Mouse (Mus musculus): ENCODE measurements around the gene Zfp866.

Gene Zfp866

GRCm38 (mm10) chr8:69790773-69791367 lies at the start of gene Zfp866, which contains the start of gene Atp13a1:
Zfp866 (minus strand) TSS chr8:69791178.
Atp13a1 (plus strand) TSS chr8:69791163.
- DNase-seq (ENCODE audit: low read depth, low spot score) = peak; percentile 80

GRCm38 (mm10) chr8:69837057-69837682 lies 46.2 kb upstream of the Zfp866 start:
- DNase-seq (ENCODE audit: low read depth, low spot score) = no peak

DNA sequence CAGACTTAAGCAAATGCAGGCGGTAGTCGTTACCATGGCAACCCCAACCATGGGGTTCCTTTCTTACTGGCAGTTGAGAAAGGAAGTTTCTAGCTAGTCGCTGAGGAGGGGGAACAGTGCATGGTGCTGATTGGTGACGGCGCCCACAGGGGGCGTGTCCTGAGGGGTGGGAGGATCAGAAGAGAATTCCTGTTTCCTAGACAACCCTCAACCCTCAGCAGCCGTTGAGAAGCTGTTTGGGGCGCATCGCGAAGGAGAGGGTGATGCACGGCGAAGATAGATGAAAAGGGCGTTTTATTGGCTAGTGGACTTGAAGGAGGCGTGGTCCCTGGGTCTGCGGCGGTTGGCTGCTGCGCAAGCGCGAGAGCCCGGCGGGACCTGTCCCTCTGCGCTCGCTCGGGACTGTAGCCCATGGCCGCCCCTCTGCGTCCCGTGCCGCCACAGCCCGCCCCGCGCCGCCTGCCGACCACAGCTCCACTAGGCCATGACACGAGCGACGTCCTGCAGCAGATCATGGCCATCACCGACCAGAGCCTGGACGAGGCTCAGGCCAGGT lies 41.4 kb upstream of the Zfp866 start, which contains the start of gene Pbx4:
Gene Pbx4, plus strand, starts transcription at position 194 of the 556 bp plus-strand sequence.
- DNase-seq (ENCODE audit: low read depth, low spot score) = peak; percentile 39

DNA sequence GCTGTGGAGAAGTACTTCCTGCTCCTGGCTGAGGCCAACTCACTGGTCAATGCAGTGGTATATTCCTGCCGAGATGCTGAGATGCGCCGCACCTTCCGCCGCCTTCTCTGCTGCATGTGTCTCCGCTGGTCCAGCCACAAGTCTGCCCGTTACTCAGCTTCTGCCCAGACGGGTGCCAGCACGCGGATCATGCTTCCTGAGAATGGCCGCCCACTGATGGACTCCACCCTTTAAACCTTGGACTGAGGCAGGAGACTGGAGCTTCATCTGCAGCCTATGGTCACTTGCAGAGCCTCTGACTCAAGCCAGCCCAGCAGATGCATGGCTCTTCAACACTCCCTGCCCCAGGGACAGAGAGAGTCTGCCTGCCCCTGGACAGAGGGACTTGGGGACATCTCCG lies 35.4 kb upstream of the Zfp866 start:
- DNase-seq (ENCODE audit: low read depth, low spot score) = no peak

GRCm38 (mm10) chr8:69822386-69823191 lies 31.6 kb upstream of the Zfp866 start, which contains the start of gene Lpar2:
Lpar2 (plus strand) TSS chr8:69822429.
- no peak for DNase-seq (ENCODE audit: low read depth, low spot score)

GRCm38 (mm10) chr8:69821971-69822385 lies 31.0 kb upstream of the Zfp866 start:
- no peak for DNase-seq (ENCODE audit: low read depth, low spot score)

GRCm38 (mm10) chr8:69820466-69820865 lies 29.5 kb upstream of the Zfp866 start:
- no peak for DNase-seq (ENCODE audit: low read depth, low spot score)

DNA sequence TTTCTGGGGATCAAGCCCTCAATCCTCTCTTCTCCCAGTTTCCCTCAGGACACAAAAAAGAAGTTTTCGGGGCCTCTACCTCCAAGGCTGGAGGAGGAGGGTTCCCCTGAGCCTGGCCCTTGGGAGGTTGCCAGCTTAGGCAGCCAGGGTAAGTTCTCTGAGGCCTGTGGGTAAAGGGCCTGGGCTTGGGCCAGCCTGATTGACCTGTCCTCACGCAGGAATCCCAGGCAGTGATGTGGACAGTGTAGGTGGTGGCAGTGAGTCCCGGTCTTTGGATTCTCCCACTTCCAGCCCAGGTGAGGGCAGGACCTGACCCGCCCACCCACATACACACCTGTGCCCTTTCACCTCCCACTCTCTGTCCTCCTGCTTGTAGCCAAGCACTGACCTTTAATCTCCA lies 24.4 kb upstream of the Zfp866 start:
- no peak for DNase-seq (ENCODE audit: low read depth, low spot score)

DNA sequence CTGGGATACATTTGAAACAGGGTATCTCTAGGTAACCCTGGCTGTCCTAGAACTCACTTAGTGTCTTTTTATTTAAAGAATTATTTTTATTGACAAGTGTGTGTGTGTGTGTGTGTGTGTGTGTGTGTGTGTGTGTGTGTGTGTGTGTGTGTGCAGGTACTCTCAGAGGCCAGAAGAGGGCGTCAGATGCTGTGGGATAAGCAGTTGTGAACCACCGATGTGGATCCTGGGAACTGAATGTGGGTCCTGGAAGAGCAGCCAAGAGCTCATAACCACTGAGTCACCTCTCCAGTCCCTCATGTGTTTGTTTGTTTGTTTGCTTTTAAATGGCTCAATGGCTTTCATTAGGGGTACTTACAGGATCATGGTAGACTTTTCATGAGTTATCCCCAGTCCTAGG lies 23.9 kb upstream of the Zfp866 start:
- DNase-seq (ENCODE audit: low read depth, low spot score) = no peak

DNA sequence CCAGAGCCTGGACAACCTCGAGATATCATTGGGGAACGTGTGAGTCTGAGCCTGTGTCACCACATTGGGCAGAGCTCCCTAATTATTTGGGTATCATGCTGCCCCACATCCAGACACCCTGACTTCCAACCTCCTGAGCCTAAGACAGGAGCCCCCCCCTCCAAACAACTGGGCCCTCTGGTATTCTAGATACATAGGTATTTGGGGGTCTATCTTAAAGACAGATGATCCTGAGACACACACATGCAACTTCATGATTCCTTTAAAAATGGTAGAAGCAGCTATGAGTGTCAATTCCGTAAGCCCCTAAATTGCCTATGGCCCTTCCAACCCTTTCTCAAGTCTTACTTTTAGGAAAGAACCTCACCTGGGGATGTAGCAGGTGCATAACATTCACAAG lies 18.8 kb upstream of the Zfp866 start:
- DNase-seq (ENCODE audit: low read depth, low spot score) = no peak

DNA sequence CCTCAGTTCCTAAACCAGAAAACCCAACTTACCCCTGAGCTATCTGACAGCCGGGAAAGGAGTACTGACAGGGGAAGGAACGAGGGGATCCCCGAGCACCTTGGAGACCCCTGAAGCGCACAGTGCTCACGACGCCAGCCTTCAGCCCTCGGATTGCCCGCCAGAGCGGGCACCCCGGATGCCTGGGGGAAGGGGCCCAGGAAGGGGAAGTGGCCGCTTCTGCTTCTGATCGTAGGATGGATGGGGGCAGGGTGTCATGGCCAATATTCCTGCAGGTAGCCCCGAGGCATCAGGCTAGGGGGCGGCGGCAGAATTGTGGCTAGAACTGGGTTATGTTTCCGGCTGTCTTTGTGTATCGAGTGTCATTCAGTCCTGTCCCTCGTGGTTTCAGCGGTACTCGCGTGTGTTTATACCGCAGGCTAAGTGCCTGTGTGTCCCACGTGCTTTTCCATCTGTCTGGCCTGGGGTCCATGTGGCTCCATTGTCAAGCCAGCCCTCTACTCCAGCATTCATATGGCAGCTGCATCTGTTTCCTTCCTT lies 18.0 kb upstream of the Zfp866 start:
- no peak for DNase-seq (ENCODE audit: low read depth, low spot score)

- DNase-seq (ENCODE audit: low read depth, low spot score) = no peak
Observed at GRCm38 (mm10) chr8:69808094-69808863, 17.3 kb upstream of the Zfp866 start, which contains the start of gene Gmip. Gmip (plus strand) TSS chr8:69808679.

- DNase-seq (ENCODE audit: low read depth, low spot score) = no peak
Observed at GRCm38 (mm10) chr8:69807236-69807635, 16.3 kb upstream of the Zfp866 start.

DNA sequence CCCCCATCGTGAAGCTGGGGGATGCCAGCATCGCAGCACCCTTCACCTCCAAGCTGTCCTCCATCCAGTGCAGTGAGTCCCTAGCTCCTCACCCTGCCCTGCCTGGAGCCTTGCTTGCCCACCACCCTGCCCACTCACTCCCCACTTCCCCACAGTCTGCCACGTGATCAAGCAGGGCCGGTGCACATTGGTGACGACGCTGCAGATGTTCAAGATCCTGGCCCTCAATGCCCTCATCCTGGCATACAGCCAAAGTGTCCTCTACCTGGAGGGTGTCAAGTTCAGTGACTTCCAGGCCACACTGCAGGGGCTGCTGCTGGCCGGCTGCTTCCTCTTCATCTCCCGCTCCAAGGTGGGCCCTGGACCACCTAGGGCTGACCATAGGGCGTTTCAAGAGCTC lies 14.5 kb upstream of the Zfp866 start:
- DNase-seq (ENCODE audit: low read depth, low spot score) = no peak

DNA sequence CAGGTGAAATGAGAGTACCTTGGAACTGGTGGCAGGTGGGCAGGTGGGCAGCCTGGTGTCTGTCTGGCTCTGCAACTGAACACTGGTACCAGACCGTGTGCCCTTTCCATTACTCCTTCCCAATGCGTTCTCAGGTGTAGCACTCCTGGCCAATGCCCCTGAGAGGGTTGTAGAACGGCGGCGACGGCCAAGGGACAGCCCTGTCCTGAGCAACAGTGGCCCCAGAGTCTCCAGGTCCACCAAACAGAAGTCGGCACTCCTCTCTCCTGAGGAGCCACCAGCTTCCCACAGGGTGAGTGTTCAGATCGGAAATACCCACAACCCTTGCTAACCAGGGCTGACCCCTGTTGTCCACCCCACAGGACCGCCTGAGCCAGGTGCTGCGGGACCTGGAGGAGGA lies 14.1 kb upstream of the Zfp866 start:
- no peak for DNase-seq (ENCODE audit: low read depth, low spot score)

DNA sequence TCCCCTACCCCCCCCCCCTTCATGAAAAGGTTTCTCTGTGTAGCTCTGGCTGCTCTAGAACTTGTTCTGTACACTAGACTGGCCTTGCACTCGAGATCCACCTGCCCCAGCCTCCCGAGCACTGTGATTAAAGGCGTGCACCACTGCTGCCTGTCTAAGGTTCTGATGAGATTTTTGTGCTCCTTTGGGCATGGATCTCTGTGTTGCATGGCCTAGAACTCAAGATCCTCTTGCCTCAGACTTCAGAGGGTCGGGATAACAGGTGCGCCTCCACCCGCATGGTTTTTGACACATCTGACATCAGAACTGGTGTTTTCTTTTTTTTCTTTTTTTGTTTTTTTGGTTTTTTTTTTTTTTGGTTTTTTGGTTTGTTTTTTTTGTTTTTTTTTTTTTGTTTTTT lies 13.6 kb upstream of the Zfp866 start:
- DNase-seq (ENCODE audit: low read depth, low spot score) = no peak

GRCm38 (mm10) chr8:69803366-69803765 lies 12.4 kb upstream of the Zfp866 start:
- no peak for DNase-seq (ENCODE audit: low read depth, low spot score)

DNA sequence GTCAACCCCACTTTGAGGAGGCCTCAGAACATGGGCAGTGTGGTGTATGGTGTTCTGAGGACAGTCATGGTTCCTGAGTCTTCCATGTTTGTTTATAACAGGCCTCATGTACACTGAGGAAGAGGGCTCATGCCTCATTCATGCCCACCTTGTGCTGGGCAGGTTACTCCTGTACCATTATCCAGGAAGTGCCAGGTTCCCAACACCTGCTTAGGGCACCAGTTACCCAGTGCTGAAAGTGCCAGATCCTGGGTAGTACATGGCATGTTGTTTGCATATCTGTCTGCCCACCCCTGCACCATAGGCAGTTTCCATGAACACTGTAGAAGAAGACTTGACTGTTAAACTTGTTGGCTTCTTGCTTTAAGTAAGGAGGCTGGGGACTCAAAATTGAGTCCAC lies 11.2 kb upstream of the Zfp866 start:
- DNase-seq (ENCODE audit: low read depth, low spot score) = no peak

DNA sequence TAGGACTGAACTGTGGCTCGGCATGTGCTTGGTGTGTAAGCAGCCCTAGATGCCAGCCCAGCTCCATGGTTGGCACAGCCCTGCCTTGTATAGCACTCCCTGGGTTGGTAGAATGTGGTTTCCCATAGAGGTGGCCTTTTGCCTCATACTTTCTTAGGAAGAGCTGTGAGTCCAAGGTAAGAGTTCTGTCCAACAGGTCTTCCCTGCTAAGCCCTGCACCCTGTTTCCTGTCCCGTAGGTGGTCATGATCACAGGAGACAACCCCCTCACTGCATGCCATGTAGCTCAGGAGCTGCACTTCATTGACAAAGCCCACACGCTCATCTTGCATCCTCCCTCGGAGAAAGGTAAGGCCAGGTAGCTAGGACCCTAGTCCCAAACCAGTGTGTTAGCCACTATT lies 10.8 kb upstream of the Zfp866 start:
- DNase-seq (ENCODE audit: low read depth, low spot score) = no peak

DNA sequence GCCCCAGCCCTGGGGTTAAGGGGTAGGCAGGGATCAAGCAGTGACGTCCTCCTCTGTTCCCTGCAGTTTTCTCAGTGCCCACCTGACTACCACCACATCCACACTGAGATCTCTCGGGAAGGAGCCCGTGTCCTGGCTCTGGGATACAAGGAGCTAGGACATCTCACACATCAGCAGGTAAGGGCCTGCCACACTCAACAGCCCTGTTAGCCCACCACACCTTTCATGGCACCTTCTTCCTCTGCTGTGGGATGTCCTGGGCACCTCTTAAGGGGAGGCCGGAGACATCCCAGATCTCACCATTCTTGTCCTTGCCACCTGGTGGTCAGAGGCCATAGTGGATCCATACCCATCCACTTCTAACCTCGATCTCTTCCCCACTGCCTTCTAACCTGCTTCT lies 9.0 kb upstream of the Zfp866 start:
- no peak for DNase-seq (ENCODE audit: low read depth, low spot score)

GRCm38 (mm10) chr8:69799261-69799660 lies 8.3 kb upstream of the Zfp866 start:
- no peak for DNase-seq (ENCODE audit: low read depth, low spot score)

Measured in retina, adult 2 months (tissue).